Mouse (Mus musculus): ENCODE data around the gene Crybg3. TPM values are rescaled to one million over a fixed set of nuclear protein-coding genes. Genes with fewer than 3 reads are reported as not detected.

The Crybg3 gene
- polyA plus RNA-seq (2012; ENCODE audit: insufficient read depth, insufficient read length, missing spikeins), result 21.4 and 25.8 TPM in 2 replicates

DNA sequence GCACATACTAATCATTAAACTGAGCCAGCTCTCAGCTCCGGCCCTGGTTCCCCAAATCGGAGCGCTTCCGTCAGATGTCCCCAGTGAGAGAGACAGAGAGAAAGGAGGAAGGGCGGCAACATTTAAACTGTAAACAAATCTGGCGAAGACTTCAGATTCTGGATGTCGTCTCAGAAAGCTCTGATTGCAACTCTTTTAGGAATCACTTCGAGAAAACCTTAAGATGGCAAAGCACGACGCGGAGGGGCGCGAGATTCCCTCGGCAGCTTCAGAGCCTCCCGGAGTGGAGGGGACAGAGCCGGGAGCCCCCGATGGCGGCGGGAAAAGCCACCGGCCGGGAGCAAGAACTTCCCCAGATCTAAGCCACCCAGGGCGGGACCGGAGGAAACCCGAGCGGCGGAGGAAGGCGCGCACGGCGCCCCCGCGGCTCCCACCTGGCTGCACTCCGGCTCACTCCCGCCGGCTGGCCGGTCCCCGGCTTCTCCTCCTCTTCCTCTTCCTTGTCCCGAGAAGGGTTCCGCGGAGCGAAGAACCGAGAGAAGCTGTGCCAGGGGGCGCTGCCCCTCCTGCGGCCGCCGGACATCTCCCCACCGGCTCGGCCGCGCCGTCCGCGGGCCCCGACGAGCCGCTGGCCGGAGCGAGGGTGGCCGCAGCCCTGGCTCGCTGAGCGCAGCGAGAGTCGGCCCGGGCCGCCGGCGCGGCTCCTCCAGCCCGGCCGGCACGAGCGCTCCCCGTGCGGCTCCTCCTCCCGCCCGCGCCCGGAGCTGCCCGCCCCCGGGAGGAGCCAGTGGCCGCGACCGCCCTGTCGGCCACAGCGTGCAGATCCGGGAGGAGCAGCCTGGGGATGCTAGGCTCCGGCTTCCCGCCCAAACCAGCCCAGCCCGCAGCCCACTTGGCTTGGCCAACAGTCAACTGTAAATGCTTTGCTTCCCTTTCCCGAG is at the start of gene Crybg3:
Gene Crybg3, minus strand, starts transcription at position 669 of the 941 bp plus-strand sequence.
- H3K27ac ChIP-seq (ENCODE audit: insufficient read depth, low read depth, low read length), result peak within 1 kb of the TSS; percentile 80
- H3K4me1 ChIP-seq (ENCODE audit: control insufficient read depth, insufficient read depth, low read length), result peaks cover 24% of the 10 kb centered on the region
- TF ChIP-seq CTCF (IDR thresholded peaks at IDR 0.05; ENCODE audit: low read depth, low read length) (no peak), POLR2A (IDR thresholded peaks at IDR 0.05; ENCODE audit: borderline replicate concordance, low read depth, low read length) (peak; percentile 24; the same call in 1 of the 2 replicates)
- peak within 1 kb of the TSS; percentile 78 for H3K4me3 ChIP-seq (ENCODE audit: insufficient read depth, low read length)

DNA sequence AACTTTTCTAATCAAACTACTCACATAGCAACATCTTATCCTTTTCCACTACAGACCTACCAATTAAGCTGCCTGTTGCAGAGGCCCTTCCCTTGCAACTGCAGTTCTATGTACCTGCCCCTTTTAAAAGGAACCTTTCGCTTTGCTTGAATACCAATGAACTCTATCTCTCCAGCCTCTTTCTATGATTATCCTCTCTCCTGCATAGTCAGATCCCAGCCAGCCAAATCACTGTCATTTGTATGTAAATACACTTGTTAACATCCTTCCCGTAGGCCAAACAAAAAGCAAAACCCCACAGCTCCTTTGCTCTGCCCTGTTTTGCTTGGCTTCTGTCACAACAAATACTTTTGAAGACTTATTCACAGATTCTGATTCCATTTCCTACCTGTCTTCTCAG is 43.0 kb upstream of the Crybg3 start:
- Histone ChIP-seq H3K4me1 (ENCODE audit: control insufficient read depth, insufficient read depth, low read length) (no peaks in the 10 kb centered on the region), H3K4me3 (ENCODE audit: insufficient read depth, low read length) (no peak overlapping the region), H3K27ac (ENCODE audit: insufficient read depth, low read depth, low read length) (no peak overlapping the region)
- TF ChIP-seq CTCF (IDR thresholded peaks at IDR 0.05; ENCODE audit: low read depth, low read length), result no peak
- no peak for TF ChIP-seq POLR2A (IDR thresholded peaks at IDR 0.05; ENCODE audit: borderline replicate concordance, low read depth, low read length)

DNA sequence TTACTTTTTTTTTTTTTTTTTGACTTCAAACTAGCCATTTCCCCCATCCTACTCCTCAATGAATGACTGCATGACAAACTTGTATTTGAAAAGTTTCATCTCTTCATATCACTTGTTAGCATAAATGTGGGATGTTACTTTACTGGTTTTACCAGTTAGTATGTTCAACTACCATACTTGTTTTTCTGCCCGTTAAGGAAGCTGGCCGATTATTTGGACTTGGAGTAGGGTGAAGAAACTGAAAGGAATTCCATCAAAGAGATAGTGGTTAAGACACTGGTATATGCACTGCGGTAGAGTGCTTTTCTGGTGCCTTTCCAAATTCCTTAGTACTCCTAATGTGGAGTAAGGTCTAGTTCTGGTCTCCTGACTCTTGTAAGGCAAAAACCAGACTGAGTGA is 39.2 kb upstream of the Crybg3 start:
- Histone ChIP-seq H3K4me1 (ENCODE audit: control insufficient read depth, insufficient read depth, low read length) (peaks cover 5% of the 10 kb centered on the region; the same call in 1 of the 2 replicates), H3K4me3 (ENCODE audit: insufficient read depth, low read length) (no peak overlapping the region), H3K27ac (ENCODE audit: insufficient read depth, low read depth, low read length) (no peak overlapping the region)
- TF ChIP-seq POLR2A (IDR thresholded peaks at IDR 0.05; ENCODE audit: borderline replicate concordance, low read depth, low read length), result no peak
- TF ChIP-seq CTCF (IDR thresholded peaks at IDR 0.05; ENCODE audit: low read depth, low read length), result no peak

DNA sequence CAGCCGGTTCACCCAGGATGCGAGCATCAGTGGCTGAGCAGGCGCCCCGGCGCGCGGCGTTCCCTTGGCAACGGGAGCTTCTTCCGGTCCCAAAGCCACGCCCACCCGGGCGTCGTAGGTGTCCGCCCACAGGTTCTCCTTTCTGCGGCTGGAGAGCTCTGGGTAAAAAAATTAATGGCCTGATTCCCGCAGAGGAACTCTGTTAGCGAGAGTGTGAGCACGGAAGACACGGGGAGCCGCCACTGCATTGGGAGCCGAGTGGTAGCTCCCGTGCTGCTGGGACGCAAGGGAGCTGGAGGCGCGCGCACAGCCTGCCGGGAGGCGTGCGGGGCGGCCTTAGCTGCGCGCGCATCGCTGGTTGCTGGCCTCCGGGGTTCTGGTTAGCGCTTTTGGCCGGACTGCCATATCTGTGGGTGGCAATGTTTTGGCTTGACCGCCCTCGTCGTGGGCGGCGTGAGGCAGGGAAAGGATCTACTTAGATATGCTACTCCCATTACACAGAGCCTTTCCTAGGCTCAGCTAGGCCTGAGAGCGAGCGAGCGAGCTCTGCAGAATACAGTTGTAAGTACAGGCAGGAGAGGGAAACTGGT is 38.4 kb upstream of the Crybg3 start, which contains the start of gene Arl6:
Gene Arl6, minus strand, starts transcription at position 290 of the 590 bp plus-strand sequence.
- peak within 1 kb of the TSS; percentile 69 for H3K4me3 ChIP-seq (ENCODE audit: insufficient read depth, low read length)
- H3K4me1 ChIP-seq (ENCODE audit: control insufficient read depth, insufficient read depth, low read length), result peaks cover 5% of the 10 kb centered on the region; the same call in 1 of the 2 replicates
- TF ChIP-seq POLR2A (IDR thresholded peaks at IDR 0.05; ENCODE audit: borderline replicate concordance, low read depth, low read length) (peak; percentile 42; the same call in 1 of the 2 replicates), CTCF (IDR thresholded peaks at IDR 0.05; ENCODE audit: low read depth, low read length) (no peak)
- peak within 1 kb of the TSS; percentile 94 for H3K27ac ChIP-seq (ENCODE audit: insufficient read depth, low read depth, low read length)

DNA sequence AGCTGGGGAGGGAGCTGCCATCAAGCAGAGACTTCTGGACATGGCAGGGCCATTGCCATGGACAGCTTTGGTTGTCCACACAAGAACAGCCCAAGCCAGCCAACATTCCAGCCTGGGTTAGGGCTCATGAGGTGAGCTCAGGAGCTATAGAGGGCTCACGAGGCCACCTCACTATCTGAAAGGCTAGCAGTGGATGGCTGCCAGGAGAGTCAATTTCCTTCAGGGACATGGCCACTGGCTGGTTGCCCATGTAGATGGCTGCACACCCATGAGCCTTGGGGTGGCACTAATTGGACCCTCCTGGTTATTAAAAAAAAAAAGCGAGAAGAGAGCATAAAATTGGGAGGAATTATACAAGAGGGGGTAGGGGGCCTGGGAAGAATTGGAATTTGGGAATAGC is 33.8 kb upstream of the Crybg3 start:
- H3K4me3 ChIP-seq (ENCODE audit: insufficient read depth, low read length), result no peak overlapping the region

DNA sequence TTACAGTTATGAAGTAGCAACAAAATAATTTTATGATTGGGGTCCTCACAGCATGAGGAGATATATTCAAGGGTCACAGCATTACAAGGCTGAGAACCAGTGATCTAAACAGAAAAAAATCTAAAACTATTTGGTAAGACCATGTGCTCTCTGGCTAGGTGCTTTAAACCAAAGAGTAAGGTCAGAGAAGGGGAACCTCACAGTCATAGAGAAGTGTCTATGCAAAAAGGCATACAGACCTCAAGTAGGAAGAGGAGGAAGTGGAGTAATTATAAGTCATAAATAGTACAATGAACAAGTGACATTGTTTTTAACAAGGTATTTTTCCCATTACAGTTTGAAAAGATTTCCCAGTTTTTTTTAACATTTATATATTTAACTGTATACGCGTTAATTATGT is 20.8 kb upstream of the Crybg3 start:
- H3K4me1 ChIP-seq (ENCODE audit: control insufficient read depth, insufficient read depth, low read length), result peaks cover 9% of the 10 kb centered on the region
- no peak overlapping the region for H3K4me3 ChIP-seq (ENCODE audit: insufficient read depth, low read length)
- TF ChIP-seq CTCF (IDR thresholded peaks at IDR 0.05; ENCODE audit: low read depth, low read length) (no peak), POLR2A (IDR thresholded peaks at IDR 0.05; ENCODE audit: borderline replicate concordance, low read depth, low read length) (no peak)
- H3K27ac ChIP-seq (ENCODE audit: insufficient read depth, low read depth, low read length), result no peak overlapping the region

More for the DNA sequence above, 33.8 kb upstream of the Crybg3 start:
- peaks cover 5% of the 10 kb centered on the region; the same call in 1 of the 2 replicates for H3K4me1 ChIP-seq (ENCODE audit: control insufficient read depth, insufficient read depth, low read length)
- no peak for TF ChIP-seq CTCF (IDR thresholded peaks at IDR 0.05; ENCODE audit: low read depth, low read length)
- no peak for TF ChIP-seq POLR2A (IDR thresholded peaks at IDR 0.05; ENCODE audit: borderline replicate concordance, low read depth, low read length)
- H3K27ac ChIP-seq (ENCODE audit: insufficient read depth, low read depth, low read length), result no peak overlapping the region

DNA sequence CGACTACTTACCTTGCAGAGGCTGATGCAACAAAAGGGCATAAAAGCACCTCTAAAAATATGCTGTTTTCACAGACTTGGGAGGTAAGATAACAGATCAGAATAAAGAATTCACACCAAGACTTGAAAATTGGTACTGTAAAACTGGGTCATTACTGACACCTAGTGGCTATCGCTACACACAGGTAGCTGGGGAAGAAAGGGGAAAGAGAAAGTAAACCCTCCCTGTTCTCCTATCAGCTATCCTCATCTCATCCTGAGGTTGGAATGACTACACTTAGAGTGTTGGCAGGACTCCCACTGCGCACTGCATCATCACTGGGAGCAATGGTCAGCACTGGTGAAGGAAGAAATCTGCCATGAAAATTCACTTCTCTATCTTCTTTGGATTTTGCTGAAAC is 16.4 kb upstream of the Crybg3 start:
- Histone ChIP-seq H3K27ac (ENCODE audit: insufficient read depth, low read depth, low read length) (no peak overlapping the region), H3K4me3 (ENCODE audit: insufficient read depth, low read length) (no peak overlapping the region), H3K4me1 (ENCODE audit: control insufficient read depth, insufficient read depth, low read length) (peaks cover 9% of the 10 kb centered on the region)
- no peak for TF ChIP-seq CTCF (IDR thresholded peaks at IDR 0.05; ENCODE audit: low read depth, low read length)
- no peak for TF ChIP-seq POLR2A (IDR thresholded peaks at IDR 0.05; ENCODE audit: borderline replicate concordance, low read depth, low read length)

DNA sequence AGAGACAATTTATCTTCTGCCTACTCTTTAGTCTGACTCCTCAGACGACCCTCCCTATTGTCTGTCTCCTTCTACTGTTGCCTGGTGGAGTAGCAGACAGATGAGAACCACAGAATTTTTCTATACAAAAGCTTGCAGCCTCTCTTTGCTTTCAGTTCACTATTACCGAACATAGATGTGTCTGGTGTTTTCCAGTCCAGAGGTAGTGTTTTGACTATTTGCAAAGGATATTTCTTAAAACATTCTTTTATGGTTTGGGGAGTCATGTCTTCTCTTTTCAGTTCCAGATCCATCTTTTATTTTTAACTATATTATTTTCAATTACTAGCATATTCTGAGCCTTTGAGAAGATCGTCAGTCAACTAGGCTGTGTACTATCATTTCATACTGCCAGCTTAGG is 14.9 kb upstream of the Crybg3 start:
- TF ChIP-seq POLR2A (IDR thresholded peaks at IDR 0.05; ENCODE audit: borderline replicate concordance, low read depth, low read length) (no peak), CTCF (IDR thresholded peaks at IDR 0.05; ENCODE audit: low read depth, low read length) (no peak)
- no peak overlapping the region for H3K27ac ChIP-seq (ENCODE audit: insufficient read depth, low read depth, low read length)
- H3K4me3 ChIP-seq (ENCODE audit: insufficient read depth, low read length), result no peak overlapping the region
- H3K4me1 ChIP-seq (ENCODE audit: control insufficient read depth, insufficient read depth, low read length), result peaks cover 6% of the 10 kb centered on the region

DNA sequence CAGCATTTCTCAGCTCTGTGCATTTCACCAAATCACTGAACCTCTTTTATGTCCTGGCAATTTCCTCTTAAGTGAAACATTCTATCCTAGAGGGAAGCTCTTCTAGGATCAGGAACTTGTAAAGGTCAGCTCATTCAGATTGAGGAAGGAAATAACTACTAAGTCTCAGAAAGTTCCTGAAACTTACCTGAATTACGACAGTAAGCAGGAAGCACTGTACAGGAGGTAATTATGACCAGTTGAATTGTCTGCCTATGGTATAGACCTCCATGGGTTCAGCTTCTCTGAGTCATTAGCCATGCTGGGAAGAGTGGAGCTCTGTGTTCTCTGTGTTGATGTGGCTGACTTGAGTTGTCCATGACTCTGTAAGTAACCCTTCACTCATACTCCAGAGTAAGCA is 10.0 kb upstream of the Crybg3 start:
- TF ChIP-seq CTCF (IDR thresholded peaks at IDR 0.05; ENCODE audit: low read depth, low read length) (no peak), POLR2A (IDR thresholded peaks at IDR 0.05; ENCODE audit: borderline replicate concordance, low read depth, low read length) (no peak)
- no peak overlapping the region for H3K27ac ChIP-seq (ENCODE audit: insufficient read depth, low read depth, low read length)
- peaks cover 5% of the 10 kb centered on the region for H3K4me1 ChIP-seq (ENCODE audit: control insufficient read depth, insufficient read depth, low read length)
- no peak overlapping the region for H3K4me3 ChIP-seq (ENCODE audit: insufficient read depth, low read length)
